Mouse (Mus musculus) G1E (cell line): ENCODE data around the gene Cfap69.

Experiments
- CTCF ChIP-seq: IDR thresholded peaks from 2 replicates; pipeline ENCODE4 v1.5.1; 2012; ENCODE audit warnings: low read depth, low read length, inconsistent platforms, mixed read lengths
- POLR2AphosphoS5 ChIP-seq: IDR thresholded peaks from 2 replicates; pipeline ENCODE4 v1.6.1; 2012; ENCODE audit warnings: low read depth, low read length, inconsistent platforms; ENCODE audit not compliant: insufficient replicate concordance
- TAL1 ChIP-seq: conservative IDR thresholded peaks from 2 replicates; pipeline ENCODE4 v1.6.1; 2012; ENCODE audit warnings: low read depth, low read length, inconsistent platforms, mixed read lengths

GRCm38 (mm10) chr5:5705019-5705418 is 41.0 kb upstream of the Cfap69 start:
- TF ChIP-seq POLR2AphosphoS5 (no peak), CTCF (no peak), TAL1 (no peak)
